Mouse (Mus musculus) forebrain, postnatal 0 days (tissue): ENCODE results near the gene Tjp3. TPM values are rescaled to one million over a fixed set of nuclear protein-coding genes. Genes with fewer than 3 reads are reported as not detected.

Source experiments
- ATAC-seq: fragments of 200-750 bp; cut with Nextera tagmentation; 2 replicates; pipeline ENCODE4 v1.8.0; 2017; ENCODE audit warnings: mild to moderate bottlenecking, moderate library complexity
- DNase-seq: peaks from one replicate; pipeline ENCODE4 v3.0.0-alpha.2; 2015
- H3K27ac ChIP-seq: fragments of 300-500 bp; sonication (generic); 2 replicates; pipeline ENCODE4 v1.5.1; 2014; ENCODE audit warnings: low read depth, mild to moderate bottlenecking, antibody characterized with exemption, low read length, moderate library complexity, mixed read lengths
- H3K27me3 ChIP-seq: fragments of 300-500 bp; sonication (generic); 2 replicates; pipeline ENCODE4 v1.6.1; 2014; ENCODE audit warnings: mild to moderate bottlenecking, low read length, mixed read lengths; ENCODE audit not compliant: insufficient read depth
- H3K36me3 ChIP-seq: fragments of 300-500 bp; sonication (generic); 2 replicates; pipeline ENCODE4 v1.6.1; 2014; ENCODE audit warnings: mild to moderate bottlenecking, moderate library complexity; ENCODE audit not compliant: insufficient read depth
- H3K4me1 ChIP-seq: fragments of 300-500 bp; sonication (generic); 2 replicates; pipeline ENCODE4 v1.6.1; 2014; ENCODE audit warnings: antibody characterized with exemption; ENCODE audit not compliant: insufficient read depth
- H3K4me2 ChIP-seq: fragments of 300-500 bp; sonication (generic); 2 replicates; pipeline ENCODE4 v1.6.1; 2014; ENCODE audit warnings: low read depth, mild to moderate bottlenecking, moderate library complexity
- H3K4me3 ChIP-seq: fragments of 300-500 bp; sonication (generic); 2 replicates; pipeline ENCODE4 v1.5.1; 2014; ENCODE audit warnings: low read depth, low read length, mixed read lengths
- H3K9ac ChIP-seq: fragments of 300-500 bp; sonication (generic); 2 replicates; pipeline ENCODE4 v1.6.1; 2014; ENCODE audit warnings: mild to moderate bottlenecking
- H3K9me3 ChIP-seq: fragments of 300-500 bp; sonication (generic); 2 replicates; pipeline ENCODE4 v1.6.1; 2016; ENCODE audit warnings: low read length
- CTCF ChIP-seq: sonication (generic); IDR thresholded peaks from 2 replicates; pipeline ENCODE4 v1.5.1; 2016; ENCODE audit warnings: antibody characterized with exemption, control low read depth, low read depth
- WGBS: fragments of 180-500 bp; shearing (Covaris S2); extraction: QIAGEN DNeasy Blood & Tissue Kit; methylation state at CpG from one replicate; pipeline ENCODE4 v1.1.7; 2014; 5-methylcytosine and 5-hydroxymethylcytosine counted together
- polyA plus RNA-seq: library from polyadenylated mRNA; unstranded; fragments of >200 nt; fragmentation: Nextera tagmentation; extraction: Ambion mirVana; gene quantifications from 2 replicates; pipeline ENCODE4 v1.2.1, GENCODE M21; 2015
- total RNA-seq: library from RNA; depleted of rRNA; stranded (reverse); fragments of >200 nt; gene quantifications from 2 replicates; pipeline ENCODE4 v1.2.3, GENCODE M21; 2014

Gene Tjp3
- total and polyA plus RNA-seq, 2 experiments from 2014 or later: 5.7 to 8.5 TPM

GRCm38 (mm10) chr10:81309571-81309970, 18.2 kb upstream of the Tjp3 start:
- Histone ChIP-seq H3K36me3 (peaks cover 91% of the 10 kb centered on the region), H3K27me3 (no peaks in the 10 kb centered on the region), H3K9ac (no peak overlapping the region), H3K4me2 (no peak overlapping the region), H3K4me3 (no peak overlapping the region), H3K27ac (no peak overlapping the region), H3K4me1 (no peaks in the 10 kb centered on the region), H3K9me3 (no peaks in the 10 kb centered on the region)
- TF ChIP-seq CTCF: no peak
- ATAC-seq (no peak), DNase-seq (no peak)
- 90% methylated on average over 5 of the region's 5 CpGs for WGBS

- WGBS: 93% methylated on average over 21 of the region's 21 CpGs
- no peak for TF ChIP-seq CTCF
- peaks cover 66% of the 10 kb centered on the region for H3K36me3 ChIP-seq
- no peak overlapping the region for H3K9ac ChIP-seq
- no peaks in the 10 kb centered on the region for H3K27me3 ChIP-seq
- no peak overlapping the region for H3K4me2 ChIP-seq
- H3K4me1 ChIP-seq: no peaks in the 10 kb centered on the region; the same call in 1 of the 2 replicates
- no peaks in the 10 kb centered on the region for H3K9me3 ChIP-seq
- H3K27ac ChIP-seq: no peak overlapping the region
- H3K4me3 ChIP-seq: no peak overlapping the region
- no peak for ATAC-seq
- DNase-seq: no peak
These were observed 15.7 kb upstream of the Tjp3 start for GRCm38 (mm10) chr10:81306837-81307682.

- H3K4me3 ChIP-seq: no peak overlapping the region
- DNase-seq (no peak), ATAC-seq (no peak)
- no peak overlapping the region for H3K4me2 ChIP-seq
- WGBS: 92% methylated on average over 12 of the region's 12 CpGs
- no peak overlapping the region for H3K27ac ChIP-seq
- H3K27me3 ChIP-seq: no peaks in the 10 kb centered on the region
- H3K9me3 ChIP-seq: no peaks in the 10 kb centered on the region
- no peak overlapping the region for H3K9ac ChIP-seq
- no peaks in the 10 kb centered on the region; the same call in 1 of the 2 replicates for H3K4me1 ChIP-seq
- H3K36me3 ChIP-seq: peaks cover 61% of the 10 kb centered on the region
- no peak for TF ChIP-seq CTCF
These were observed 14.8 kb upstream of the Tjp3 start for GRCm38 (mm10) chr10:81306173-81306668.

- no peak for ATAC-seq
- no peaks in the 10 kb centered on the region for H3K27me3 ChIP-seq
- 93% methylated on average over 14 of the region's 14 CpGs for WGBS
- H3K27ac ChIP-seq: no peak overlapping the region
- DNase-seq: no peak
- no peak for TF ChIP-seq CTCF
- peaks cover 56% of the 10 kb centered on the region for H3K36me3 ChIP-seq
- no peaks in the 10 kb centered on the region for H3K9me3 ChIP-seq
- no peak overlapping the region for H3K9ac ChIP-seq
- H3K4me3 ChIP-seq: no peak overlapping the region
- H3K4me1 ChIP-seq: no peaks in the 10 kb centered on the region; the same call in 1 of the 2 replicates
- no peak overlapping the region for H3K4me2 ChIP-seq
These were observed 14.3 kb upstream of the Tjp3 start for GRCm38 (mm10) chr10:81305663-81306062.

- Histone ChIP-seq H3K27ac (no peak overlapping the region), H3K4me2 (no peak overlapping the region), H3K9me3 (no peaks in the 10 kb centered on the region), H3K36me3 (peaks cover 46% of the 10 kb centered on the region), H3K27me3 (no peaks in the 10 kb centered on the region), H3K4me1 (no peaks in the 10 kb centered on the region; the same call in 1 of the 2 replicates), H3K4me3 (no peak overlapping the region), H3K9ac (no peak overlapping the region)
- peak; percentile 74 for TF ChIP-seq CTCF
- WGBS: 29% methylated on average over 7 of the region's 9 CpGs
- peak; percentile 28; the same call in 1 of the 2 replicates for ATAC-seq
- DNase-seq: no peak
These were observed 13.3 kb upstream of the Tjp3 start for GRCm38 (mm10) chr10:81304597-81305238.

- H3K27ac ChIP-seq: no peak overlapping the region
- DNase-seq (no peak), ATAC-seq (no peak)
- H3K27me3 ChIP-seq: no peaks in the 10 kb centered on the region
- H3K9ac ChIP-seq: 0 out of 2 replicates have a peak overlapping the region, but pooled peaks have one; percentile 14
- H3K4me2 ChIP-seq: no peak overlapping the region
- no peaks in the 10 kb centered on the region; the same call in 1 of the 2 replicates for H3K4me1 ChIP-seq
- H3K9me3 ChIP-seq: no peaks in the 10 kb centered on the region
- TF ChIP-seq CTCF: no peak
- H3K36me3 ChIP-seq: peaks cover 37% of the 10 kb centered on the region
- no peak overlapping the region for H3K4me3 ChIP-seq
- 78% methylated on average over 7 of the region's 7 CpGs for WGBS
These were observed 12.4 kb upstream of the Tjp3 start for GRCm38 (mm10) chr10:81303761-81304160.
